Mouse (Mus musculus) kidney, embryonic 15.5 days (tissue): ENCODE measurements at regions not wholly inside any gene's neighbourhood (a gene's known extent, or its start where the extent isn't known, plus 50 kb on each side); places are given as distances from the start of the nearest gene placed in this dataset.
"Not testable (repeated sequence)": the region's sequence is repeated elsewhere in the genome, so short reads cannot be mapped to it uniquely, and the experiment has no call there.

Experiments used
- ATAC-seq: fragments of 200-750 bp; cut with Nextera tagmentation; replicated peaks from 2 replicates; pipeline ENCODE4 v1.8.0; 2017; ENCODE audit warnings: moderate TSS enrichment; ENCODE audit not compliant: low FRiP score
- H3K27ac ChIP-seq: fragments of 300-500 bp; sonication (generic); 2 replicates; pipeline ENCODE4 v1.5.1; 2015; ENCODE audit warnings: mild to moderate bottlenecking, inconsistent platforms
- H3K27me3 ChIP-seq: fragments of 300-500 bp; sonication (generic); 2 replicates; pipeline ENCODE4 v1.6.1; 2015; ENCODE audit warnings: inconsistent platforms
- H3K36me3 ChIP-seq: fragments of 300-500 bp; sonication (generic); 2 replicates; pipeline ENCODE4 v1.6.1; 2015; ENCODE audit warnings: inconsistent platforms
- H3K4me1 ChIP-seq: fragments of 300-500 bp; sonication (generic); 2 replicates; pipeline ENCODE4 v1.6.1; 2015; ENCODE audit warnings: inconsistent platforms
- H3K4me2 ChIP-seq: fragments of 300-500 bp; sonication (generic); 2 replicates; pipeline ENCODE4 v1.6.1; 2015; ENCODE audit warnings: moderate library complexity, mild to moderate bottlenecking, inconsistent platforms
- H3K4me3 ChIP-seq: fragments of 300-500 bp; sonication (generic); replicated peaks from 2 replicates; pipeline ENCODE4 v1.5.1; 2015; ENCODE audit warnings: mild to moderate bottlenecking, inconsistent platforms
- H3K9ac ChIP-seq: fragments of 300-500 bp; sonication (generic); 2 replicates; pipeline ENCODE4 v1.6.1; 2015; ENCODE audit warnings: mild to moderate bottlenecking, inconsistent platforms
- H3K9me3 ChIP-seq: fragments of 300-500 bp; sonication (generic); replicated peaks from 2 replicates; pipeline ENCODE4 v1.6.1; 2016; ENCODE audit warnings: inconsistent platforms
- WGBS: fragments of 180-500 bp; shearing (Covaris S2); methylation state at CpG from one replicate; pipeline ENCODE4 v1.1.7; 2015; ENCODE audit warnings: mixed read lengths; 5-methylcytosine and 5-hydroxymethylcytosine counted together

- ATAC-seq, result no peak
- no peak overlapping the region for H3K4me2 ChIP-seq
- no peaks in the 10 kb centered on the region for H3K27me3 ChIP-seq
- H3K9ac ChIP-seq, result no peak overlapping the region
- H3K4me1 ChIP-seq, result no peaks in the 10 kb centered on the region
- no peaks in the 10 kb centered on the region for H3K9me3 ChIP-seq
- H3K36me3 ChIP-seq, result no peaks in the 10 kb centered on the region
- no peak overlapping the region for H3K4me3 ChIP-seq
- WGBS, result 80% methylated on average over 6 of the region's 6 CpGs
- no peak overlapping the region for H3K27ac ChIP-seq
Observed at GRCm38 (mm10) chr6:82143496-82143895, 102.7 kb downstream of the Eva1a start.

- no peaks in the 10 kb centered on the region for H3K36me3 ChIP-seq
- H3K4me1 ChIP-seq, result no peaks in the 10 kb centered on the region
- no peak overlapping the region for H3K4me2 ChIP-seq
- H3K9ac ChIP-seq, result no peak overlapping the region
- 81% methylated on average over 2 of the region's 2 CpGs for WGBS
- H3K4me3 ChIP-seq, result no peak overlapping the region
- no peaks in the 10 kb centered on the region for H3K9me3 ChIP-seq
- ATAC-seq, result no peak
- H3K27ac ChIP-seq, result no peak overlapping the region
- H3K27me3 ChIP-seq, result no peaks in the 10 kb centered on the region
Observed at GRCm38 (mm10) chr6:82150051-82150450, 109.2 kb downstream of the Eva1a start.

- 25% methylated on average over 5 of the region's 5 CpGs for WGBS
- peak; percentile 97 for ATAC-seq
- 0 out of 2 replicates have a peak overlapping the region, but pooled peaks have one; percentile 7 for H3K27ac ChIP-seq
Observed at GRCm38 (mm10) chr6:82170349-82171080, 129.7 kb downstream of the Eva1a start.

GRCm38 (mm10) chr6:82174943-82175342 is 134.1 kb downstream of the Eva1a start:
- ATAC-seq, result no peak
- 70% methylated on average over 2 of the region's 2 CpGs for WGBS
- Histone ChIP-seq H3K27ac (no peak overlapping the region), H3K4me2 (no peak overlapping the region), H3K4me3 (no peak overlapping the region), H3K36me3 (no peaks in the 10 kb centered on the region), H3K27me3 (no peaks in the 10 kb centered on the region), H3K4me1 (peaks cover 3% of the 10 kb centered on the region; the same call in 1 of the 2 replicates), H3K9ac (no peak overlapping the region), H3K9me3 (no peaks in the 10 kb centered on the region)

More at GRCm38 (mm10) chr6:82170349-82171080, 129.7 kb downstream of the Eva1a start:
- no peaks in the 10 kb centered on the region for H3K36me3 ChIP-seq
- no peaks in the 10 kb centered on the region for H3K9me3 ChIP-seq
- peaks cover 6% of the 10 kb centered on the region; the same call in 1 of the 2 replicates for H3K4me1 ChIP-seq
- no peak overlapping the region for H3K4me3 ChIP-seq
- no peak overlapping the region for H3K9ac ChIP-seq
- H3K27me3 ChIP-seq, result no peaks in the 10 kb centered on the region
- no peak overlapping the region for H3K4me2 ChIP-seq

GRCm38 (mm10) chr6:82200130-82200529 is 159.3 kb downstream of the Eva1a start:
- ATAC-seq, result no peak
- Histone ChIP-seq H3K4me3 (no peak overlapping the region), H3K4me1 (no peaks in the 10 kb centered on the region), H3K9ac (no peak overlapping the region), H3K27ac (no peak overlapping the region), H3K9me3 (no peaks in the 10 kb centered on the region), H3K36me3 (no peaks in the 10 kb centered on the region), H3K4me2 (no peak overlapping the region), H3K27me3 (no peaks in the 10 kb centered on the region)
- WGBS, result 87% methylated on average over 7 of the region's 7 CpGs

- Histone ChIP-seq H3K9ac (no peak overlapping the region), H3K9me3 (no peaks in the 10 kb centered on the region), H3K4me1 (no peaks in the 10 kb centered on the region), H3K4me2 (no peak overlapping the region), H3K36me3 (no peaks in the 10 kb centered on the region), H3K27ac (no peak overlapping the region), H3K4me3 (no peak overlapping the region), H3K27me3 (no peaks in the 10 kb centered on the region)
- WGBS, result 76% methylated on average over 8 of the region's 8 CpGs
- no peak for ATAC-seq
Observed at GRCm38 (mm10) chr6:82204821-82205566, 164.2 kb downstream of the Eva1a start.

- 44% methylated on average over 5 of the region's 5 CpGs for WGBS
Observed at GRCm38 (mm10) chr6:82237834-82238233, 164.3 kb upstream of the Tacr1 start.

GRCm38 (mm10) chr6:82240584-82241245 is 161.4 kb upstream of the Tacr1 start:
- no peak overlapping the region for H3K27ac ChIP-seq
- no peaks in the 10 kb centered on the region for H3K36me3 ChIP-seq
- no peak overlapping the region for H3K4me3 ChIP-seq
- H3K27me3 ChIP-seq, result no peaks in the 10 kb centered on the region
- 52% methylated on average over 7 of the region's 7 CpGs for WGBS
- H3K4me1 ChIP-seq, result no peaks in the 10 kb centered on the region
- H3K9ac ChIP-seq, result no peak overlapping the region
- no peaks in the 10 kb centered on the region for H3K9me3 ChIP-seq
- ATAC-seq, result no peak
- no peak overlapping the region for H3K4me2 ChIP-seq

More at GRCm38 (mm10) chr6:82237834-82238233, 164.3 kb upstream of the Tacr1 start:
- Histone ChIP-seq H3K4me3 (no peak overlapping the region), H3K4me1 (no peaks in the 10 kb centered on the region), H3K27ac (no peak overlapping the region), H3K4me2 (no peak overlapping the region), H3K9ac (no peak overlapping the region), H3K36me3 (no peaks in the 10 kb centered on the region), H3K9me3 (no peaks in the 10 kb centered on the region), H3K27me3 (no peaks in the 10 kb centered on the region)
- ATAC-seq, result no peak

- not testable (repeated sequence) for H3K9me3 ChIP-seq, H3K27ac ChIP-seq, H3K36me3 ChIP-seq, ATAC-seq, H3K4me3 ChIP-seq, H3K27me3 ChIP-seq, H3K4me1 ChIP-seq, H3K9ac ChIP-seq, H3K4me2 ChIP-seq
- WGBS, result 78% methylated on average over 1 of the region's 1 CpGs
Observed at GRCm38 (mm10) chr6:82247652-82248051, 154.5 kb upstream of the Tacr1 start.

- WGBS, result 78% methylated on average over 1 of the region's 1 CpGs
- H3K4me1 ChIP-seq, result no peaks in the 10 kb centered on the region
Observed at GRCm38 (mm10) chr6:82284494-82284893, 117.6 kb upstream of the Tacr1 start.

GRCm38 (mm10) chr6:82285233-82285632 is 116.9 kb upstream of the Tacr1 start:
- no peaks in the 10 kb centered on the region for H3K9me3 ChIP-seq
- 74% methylated on average over 6 of the region's 6 CpGs for WGBS
- no peaks in the 10 kb centered on the region for H3K27me3 ChIP-seq
- ATAC-seq, result no peak
- no peaks in the 10 kb centered on the region for H3K36me3 ChIP-seq
- no peak overlapping the region for H3K27ac ChIP-seq
- no peak overlapping the region for H3K4me3 ChIP-seq
- H3K9ac ChIP-seq, result no peak overlapping the region
- no peaks in the 10 kb centered on the region for H3K4me1 ChIP-seq
- no peak overlapping the region for H3K4me2 ChIP-seq

More at GRCm38 (mm10) chr6:82284494-82284893, 117.6 kb upstream of the Tacr1 start:
- no peak for ATAC-seq
- Histone ChIP-seq H3K9ac (no peak overlapping the region), H3K27me3 (no peaks in the 10 kb centered on the region), H3K4me3 (no peak overlapping the region), H3K27ac (no peak overlapping the region), H3K36me3 (no peaks in the 10 kb centered on the region), H3K9me3 (no peaks in the 10 kb centered on the region), H3K4me2 (no peak overlapping the region)

- H3K4me2 ChIP-seq, result no peak overlapping the region
- H3K4me1 ChIP-seq, result no peaks in the 10 kb centered on the region
- H3K4me3 ChIP-seq, result no peak overlapping the region
- no peaks in the 10 kb centered on the region for H3K27me3 ChIP-seq
- H3K27ac ChIP-seq, result no peak overlapping the region
- no peak overlapping the region for H3K9ac ChIP-seq
- 86% methylated on average over 1 of the region's 1 CpGs for WGBS
- no peaks in the 10 kb centered on the region for H3K36me3 ChIP-seq
- ATAC-seq, result no peak
- no peaks in the 10 kb centered on the region for H3K9me3 ChIP-seq
Observed at GRCm38 (mm10) chr6:82293507-82293906, 108.6 kb upstream of the Tacr1 start.
